Mouse (Mus musculus) ES-E14 (cell line): Measurements from ENCODE around the gene Adh1.

ENCODE experiments used
- CHD2 ChIP-seq: IDR thresholded peaks from 2 replicates; pipeline ENCODE4 v1.6.1; 2014; ENCODE audit warnings: mild to moderate bottlenecking, low read depth, low read length, inconsistent platforms
- HCFC1 ChIP-seq: IDR thresholded peaks from 2 replicates; pipeline ENCODE4 v1.6.1; 2012; ENCODE audit warnings: low read length, inconsistent platforms, borderline replicate concordance; ENCODE audit not compliant: insufficient read depth
- MAFK ChIP-seq: IDR thresholded peaks from 2 replicates; pipeline ENCODE4 v1.6.1; 2014; ENCODE audit warnings: mild to moderate bottlenecking, low read depth, low read length, inconsistent platforms; ENCODE audit not compliant: insufficient read depth
- ZNF384 ChIP-seq: IDR thresholded peaks from 2 replicates; pipeline ENCODE4 v1.6.1; 2012; ENCODE audit warnings: low read depth, low read length, inconsistent platforms

DNA sequence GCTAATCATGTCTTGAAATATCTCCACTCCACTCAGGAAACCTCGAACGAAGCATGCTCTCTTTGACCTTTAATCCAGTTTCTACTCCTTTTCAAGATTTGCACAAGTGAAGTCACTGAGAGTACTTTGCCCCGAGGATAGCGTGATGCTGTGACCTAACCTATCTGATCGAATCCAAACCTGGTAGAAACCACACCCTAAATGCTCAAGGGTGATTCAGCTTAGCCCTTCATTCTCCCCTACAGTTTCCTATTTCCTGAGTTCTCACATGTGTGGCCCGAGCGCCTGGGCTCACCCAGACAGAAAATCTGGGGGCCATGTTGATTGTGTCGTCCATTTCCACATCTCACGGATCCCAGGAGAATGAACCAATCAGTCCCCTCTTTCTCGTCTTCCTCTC lies 22.7 kb upstream of the Adh1 start:
- TF ChIP-seq ZNF384 (no peak), MAFK (no peak), CHD2 (no peak), HCFC1 (no peak)
